Mouse (Mus musculus) megakaryocyte, embryonic 14.5 days (primary cell): ENCODE data around the gene Gm14137. TPM values are rescaled to one million over a fixed set of nuclear protein-coding genes. Genes with fewer than 3 reads are reported as not detected.

Source experiments
- H3K27me3 ChIP-seq: replicated peaks from 2 replicates; pipeline ENCODE3; 2012; ENCODE audit warnings: inconsistent platforms
- H3K36me3 ChIP-seq: replicated peaks from 2 replicates; pipeline ENCODE3; 2012; ENCODE audit warnings: low read length, inconsistent platforms, mixed read lengths
- H3K4me1 ChIP-seq: 2 replicates; pipeline ENCODE4 v1.6.1; 2012; ENCODE audit warnings: inconsistent platforms
- H3K4me3 ChIP-seq: replicated peaks from 2 replicates; pipeline ENCODE3; 2012; ENCODE audit warnings: moderate library complexity, mild to moderate bottlenecking, inconsistent platforms
- H3K9me3 ChIP-seq: 2 replicates; pipeline ENCODE4 v1.6.1; 2012; ENCODE audit warnings: inconsistent platforms
- FLI1 ChIP-seq: IDR thresholded peaks from 2 replicates; pipeline ENCODE4 v1.6.1; 2012; ENCODE audit warnings: low read length, inconsistent platforms, mixed read lengths
- GATA1 ChIP-seq: IDR thresholded peaks from 3 replicates; pipeline ENCODE4 v1.6.1; 2012; ENCODE audit warnings: mixed read lengths, low read length, inconsistent platforms, borderline replicate concordance
- polyA plus RNA-seq: library from polyadenylated mRNA; stranded (reverse); fragments of >175 nt; gene quantifications from 2 replicates; pipeline ENCODE4 v1.2.3, GENCODE M21; 2012; ENCODE audit warnings: low replicate concordance; ENCODE audit not compliant: insufficient read depth

Gene Gm14137
- polyA plus RNA-seq: not detected in 2 replicates

DNA sequence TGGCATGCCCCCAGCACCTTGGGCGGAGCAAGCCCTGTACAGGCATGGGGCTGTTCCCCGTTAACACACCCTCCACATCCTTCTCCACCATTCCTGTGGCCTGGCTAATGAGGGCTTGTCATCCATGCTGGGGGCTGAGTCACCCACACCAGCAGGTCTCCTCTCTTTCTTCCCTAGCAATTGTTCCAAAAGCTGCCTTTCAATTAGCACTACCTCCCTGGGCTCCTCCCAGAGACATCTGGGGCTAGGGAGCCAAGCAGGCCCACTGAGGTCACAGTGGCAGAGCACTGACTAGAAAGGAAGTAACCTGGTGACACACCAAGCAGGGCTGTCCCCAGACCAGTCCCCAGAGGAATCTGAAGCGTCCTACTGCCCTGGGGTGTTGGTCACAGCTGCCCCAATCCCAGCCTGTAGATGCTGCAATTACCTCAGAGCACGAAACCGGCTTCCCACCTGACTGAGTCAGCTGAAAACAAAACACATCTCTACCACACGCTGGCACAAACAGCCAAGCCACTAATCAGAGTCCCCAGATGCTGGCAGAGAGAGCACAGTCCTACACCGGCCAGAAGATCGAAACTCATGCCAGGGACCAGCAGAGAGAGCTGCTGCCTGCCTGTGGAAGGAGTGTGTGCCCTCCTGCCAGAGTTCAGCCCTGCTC, at the start of gene Gm14137:
TSS of gene Gm14137 (plus strand) at position 519 of the 661 bp plus-strand sequence.
- H3K4me3 ChIP-seq: no peak within 1 kb of the TSS
- H3K9me3 ChIP-seq: no peaks in the 10 kb centered on the region
- TF ChIP-seq GATA1 (no peak), FLI1 (no peak)
- H3K36me3 ChIP-seq: peaks cover 30% of the 10 kb centered on the region
- peaks cover 6% of the 10 kb centered on the region for H3K27me3 ChIP-seq
- peaks cover 76% of the 10 kb centered on the region for H3K4me1 ChIP-seq

DNA sequence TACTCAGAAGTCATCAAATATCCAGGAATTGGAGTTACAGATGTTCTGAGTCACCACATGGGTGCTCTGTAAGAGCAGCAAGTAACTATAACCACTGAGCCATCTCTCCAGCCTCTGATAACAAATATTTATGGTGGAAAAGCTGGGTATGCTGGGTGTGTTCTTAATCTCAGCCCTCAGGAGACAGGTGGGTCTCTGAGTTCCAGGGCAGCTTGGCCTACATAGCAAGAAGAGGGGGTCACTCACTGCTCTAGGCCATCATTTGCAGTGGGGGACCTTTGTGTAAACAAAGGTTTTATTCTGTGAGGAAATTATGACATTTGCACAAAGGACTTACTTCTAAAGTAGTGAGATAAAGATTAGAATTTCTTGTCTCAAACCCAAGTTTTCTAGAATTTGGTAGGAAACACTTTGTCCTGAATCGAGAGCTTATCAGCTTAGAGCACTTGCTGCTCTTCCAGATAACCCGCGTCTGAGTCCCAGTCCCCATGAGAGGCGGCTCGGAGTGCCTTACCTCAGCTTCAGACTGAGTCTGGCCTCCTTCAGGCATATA, 37.9 kb upstream of the Gm14137 start:
- Histone ChIP-seq H3K9me3 (no peaks in the 10 kb centered on the region), H3K4me3 (no peak overlapping the region), H3K36me3 (peaks cover 92% of the 10 kb centered on the region), H3K27me3 (no peaks in the 10 kb centered on the region), H3K4me1 (peaks cover 9% of the 10 kb centered on the region)
- TF ChIP-seq GATA1: no peak
- no peak for TF ChIP-seq FLI1

DNA sequence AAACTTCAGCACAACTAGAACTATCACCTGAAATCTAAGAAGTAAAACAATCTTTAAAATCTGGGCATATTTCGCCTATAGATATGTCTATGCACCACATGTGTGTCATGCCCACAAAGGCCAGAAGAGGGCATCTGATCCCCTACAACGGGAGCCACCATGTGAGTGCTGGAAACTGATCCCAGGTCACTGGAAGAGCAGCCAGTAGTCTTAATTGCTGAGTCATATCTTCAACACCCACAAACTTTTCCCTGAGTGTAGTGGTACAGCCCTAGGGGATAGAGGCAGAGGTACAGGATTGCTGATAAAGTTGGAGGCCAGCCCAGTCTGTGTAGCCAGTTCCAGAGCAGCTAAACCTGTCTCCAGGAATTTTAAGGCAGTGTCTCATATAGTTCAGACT, 29.1 kb upstream of the Gm14137 start:
- Histone ChIP-seq H3K36me3 (peaks cover 98% of the 10 kb centered on the region), H3K27me3 (no peaks in the 10 kb centered on the region), H3K9me3 (peaks cover 8% of the 10 kb centered on the region; the same call in 1 of the 2 replicates), H3K4me1 (peaks cover 6% of the 10 kb centered on the region; the same call in 1 of the 2 replicates), H3K4me3 (no peak overlapping the region)
- TF ChIP-seq FLI1: no peak
- no peak for TF ChIP-seq GATA1

DNA sequence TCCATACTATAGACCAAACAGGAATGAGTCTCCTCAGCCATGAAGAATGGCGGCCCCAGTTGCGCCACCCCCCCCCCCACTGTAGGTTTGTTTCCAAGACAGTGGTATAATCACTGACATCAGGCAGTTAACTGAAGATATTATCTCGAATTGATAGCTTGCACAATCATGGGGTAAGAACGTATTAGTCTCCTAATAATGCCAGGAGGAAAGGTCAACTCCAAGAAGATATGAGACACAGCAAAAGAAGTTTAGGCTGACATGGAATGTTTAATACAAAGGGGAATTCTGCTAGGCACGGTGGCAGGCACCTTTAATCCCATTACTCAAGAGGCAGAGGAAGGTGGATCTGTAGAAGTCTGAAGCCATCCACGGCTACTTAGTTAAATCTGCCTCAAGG, 27.9 kb upstream of the Gm14137 start:
- H3K4me1 ChIP-seq: peaks cover 6% of the 10 kb centered on the region; the same call in 1 of the 2 replicates

DNA sequence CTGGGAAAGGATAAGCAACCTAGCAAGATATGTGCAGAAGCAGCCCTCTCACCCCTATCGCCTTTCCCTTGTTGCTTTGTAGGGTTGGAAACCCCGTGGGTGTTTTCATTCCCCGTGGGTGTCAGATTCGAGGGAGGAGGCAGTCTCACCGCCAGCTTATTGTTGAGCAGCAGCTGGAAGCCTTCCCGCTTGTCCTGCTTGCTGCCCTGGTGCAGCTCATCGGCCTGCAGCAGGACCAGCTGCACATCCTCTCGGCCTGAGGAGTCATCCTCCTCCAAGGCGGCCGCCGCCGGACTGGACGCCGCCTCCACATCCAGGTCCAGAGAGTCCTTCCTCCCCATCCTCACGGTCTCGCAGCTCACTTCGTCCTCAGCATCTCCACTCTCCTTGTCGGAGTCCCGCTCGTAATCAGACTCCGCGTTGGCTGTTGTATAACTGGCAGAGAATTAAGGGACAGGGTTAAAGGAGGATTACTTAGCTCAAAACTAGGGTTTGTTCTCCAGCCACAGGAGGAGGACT, 27.1 kb upstream of the Gm14137 start:
- Histone ChIP-seq H3K9me3 (peaks cover 8% of the 10 kb centered on the region; the same call in 1 of the 2 replicates), H3K27me3 (no peaks in the 10 kb centered on the region), H3K4me3 (no peak overlapping the region), H3K36me3 (peaks cover 98% of the 10 kb centered on the region), H3K4me1 (peaks cover 8% of the 10 kb centered on the region)
- TF ChIP-seq FLI1 (no peak), GATA1 (no peak)

More for the DNA sequence above, 27.9 kb upstream of the Gm14137 start:
- no peak overlapping the region for H3K4me3 ChIP-seq
- TF ChIP-seq FLI1: no peak
- no peak for TF ChIP-seq GATA1
- H3K27me3 ChIP-seq: no peaks in the 10 kb centered on the region
- peaks cover 8% of the 10 kb centered on the region; the same call in 1 of the 2 replicates for H3K9me3 ChIP-seq
- H3K36me3 ChIP-seq: peaks cover 98% of the 10 kb centered on the region

DNA sequence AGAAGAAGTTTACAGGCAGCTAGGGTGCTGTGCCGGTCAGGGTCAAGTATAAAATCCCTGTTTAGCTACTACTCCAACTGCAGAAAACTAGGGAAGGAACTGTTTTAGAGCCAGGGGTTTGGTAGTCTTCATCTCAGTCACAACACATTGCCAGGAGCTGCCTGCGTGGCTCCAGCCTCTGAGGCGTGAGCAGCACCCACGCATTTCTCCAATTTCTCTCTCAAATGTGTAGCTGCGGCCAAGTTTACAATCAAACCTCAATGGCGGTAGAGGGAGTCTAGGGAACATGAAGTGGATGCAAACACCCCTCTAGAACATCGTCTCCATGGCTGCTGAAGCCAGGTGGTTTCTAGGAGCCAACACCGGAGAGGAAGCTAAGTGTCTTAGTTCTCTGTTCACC, 26.5 kb upstream of the Gm14137 start:
- H3K4me3 ChIP-seq: no peak overlapping the region
- no peaks in the 10 kb centered on the region for H3K27me3 ChIP-seq
- H3K4me1 ChIP-seq: peaks cover 13% of the 10 kb centered on the region
- no peak for TF ChIP-seq FLI1
- H3K36me3 ChIP-seq: peaks cover 98% of the 10 kb centered on the region
- H3K9me3 ChIP-seq: peaks cover 8% of the 10 kb centered on the region; the same call in 1 of the 2 replicates

DNA sequence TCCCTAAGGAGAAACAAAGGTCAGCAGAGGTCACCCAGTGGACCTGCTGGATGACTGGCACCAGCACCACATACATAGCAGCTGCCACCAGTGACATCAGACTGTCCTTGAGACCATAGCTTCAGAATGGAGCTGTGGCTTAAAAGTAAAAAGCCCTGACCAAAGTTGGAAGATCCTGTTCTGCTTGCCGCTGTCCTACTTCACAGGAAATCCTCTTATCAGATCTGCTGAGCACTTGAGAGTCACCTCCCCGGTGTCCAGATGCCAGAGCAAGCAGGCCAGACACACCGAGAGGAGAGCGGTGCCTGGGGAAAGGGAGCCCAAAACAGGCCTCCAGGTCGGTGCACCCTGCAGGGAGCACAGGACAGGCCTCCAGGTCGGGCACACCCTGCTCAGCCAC, 22.1 kb upstream of the Gm14137 start:
- Histone ChIP-seq H3K27me3 (no peaks in the 10 kb centered on the region), H3K4me3 (no peak overlapping the region), H3K4me1 (peaks cover 40% of the 10 kb centered on the region), H3K36me3 (peaks cover 75% of the 10 kb centered on the region), H3K9me3 (no peaks in the 10 kb centered on the region)
- no peak for TF ChIP-seq FLI1
- no peak for TF ChIP-seq GATA1

DNA sequence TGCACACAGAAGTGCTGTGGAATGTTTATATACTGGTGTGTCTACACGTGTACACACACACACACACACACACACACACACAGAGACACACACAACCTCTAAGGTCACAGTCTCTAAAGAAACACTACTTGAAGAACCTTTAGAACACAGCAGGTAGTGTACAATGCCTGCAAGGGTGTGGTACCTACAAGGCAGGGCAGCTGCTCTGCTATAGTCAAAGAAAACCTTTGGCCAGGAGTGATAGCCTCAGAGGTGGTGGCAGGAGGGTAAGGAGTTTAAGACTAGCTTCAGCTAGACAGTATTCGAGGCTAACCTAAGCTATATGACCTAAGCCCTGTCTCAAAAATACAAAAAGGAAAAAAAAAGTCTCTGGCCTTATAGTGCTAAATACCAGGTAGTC, 19.6 kb upstream of the Gm14137 start:
- Histone ChIP-seq H3K4me3 (peak overlapping the region; percentile 46), H3K9me3 (no peaks in the 10 kb centered on the region), H3K36me3 (peaks cover 50% of the 10 kb centered on the region), H3K4me1 (peaks cover 38% of the 10 kb centered on the region), H3K27me3 (no peaks in the 10 kb centered on the region)
- TF ChIP-seq GATA1 (no peak), FLI1 (no peak)

DNA sequence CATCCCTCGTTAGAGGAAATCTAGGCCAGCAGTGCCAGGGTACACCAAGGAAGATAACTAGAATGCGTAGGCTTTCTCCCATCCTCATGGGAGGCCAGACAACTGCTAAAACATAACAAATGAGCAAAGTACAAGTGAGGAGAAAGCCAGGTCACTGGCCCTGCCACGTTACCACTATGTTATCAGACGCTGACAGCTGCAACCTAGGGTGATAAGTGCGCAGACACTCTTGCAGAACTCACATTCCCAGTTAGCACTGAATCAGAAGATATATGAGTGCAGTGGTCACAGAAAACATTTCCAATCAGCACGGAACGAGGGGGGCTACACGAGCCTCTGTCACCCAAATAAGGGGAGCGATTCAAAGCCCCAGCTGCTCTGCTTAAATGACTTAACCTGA, 18.9 kb upstream of the Gm14137 start:
- Histone ChIP-seq H3K4me1 (peaks cover 43% of the 10 kb centered on the region), H3K36me3 (peaks cover 43% of the 10 kb centered on the region), H3K4me3 (peak overlapping the region; percentile 99), H3K27me3 (no peaks in the 10 kb centered on the region), H3K9me3 (no peaks in the 10 kb centered on the region)
- no peak for TF ChIP-seq FLI1
- TF ChIP-seq GATA1: no peak

DNA sequence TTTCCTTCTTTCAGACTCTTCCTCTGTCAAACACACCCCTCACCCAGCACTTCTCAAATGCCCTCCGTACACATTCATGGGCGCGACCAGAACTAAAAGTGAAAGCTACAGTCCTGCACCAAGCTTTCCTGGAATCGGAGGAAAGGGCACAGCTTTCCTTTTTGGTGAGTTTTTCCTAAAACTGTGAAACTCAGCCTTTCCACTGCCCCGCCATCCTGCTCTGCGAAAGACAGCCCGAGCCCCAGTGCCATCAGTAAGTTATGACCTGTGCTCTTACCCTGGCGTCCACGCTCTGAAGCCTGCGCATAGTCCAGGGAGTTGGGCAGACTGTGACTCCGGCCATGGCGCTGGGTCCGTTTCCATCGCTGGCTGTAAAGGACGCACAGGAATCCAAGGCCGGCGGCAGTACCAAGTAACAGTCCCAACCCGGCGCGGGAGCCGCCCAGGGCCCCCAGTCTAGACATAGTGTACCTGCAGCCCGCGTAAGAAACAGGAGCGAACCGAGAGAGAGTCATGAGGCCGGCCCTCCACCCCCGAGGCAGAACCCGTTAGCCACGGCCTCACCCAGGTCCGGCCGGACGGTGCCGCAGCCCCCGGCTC, 18.1 kb upstream of the Gm14137 start:
- no peak for TF ChIP-seq GATA1
- Histone ChIP-seq H3K4me1 (peaks cover 48% of the 10 kb centered on the region), H3K9me3 (no peaks in the 10 kb centered on the region)

More for the DNA sequence above, 18.1 kb upstream of the Gm14137 start:
- Histone ChIP-seq H3K36me3 (peaks cover 35% of the 10 kb centered on the region), H3K4me3 (peak overlapping the region; percentile 99), H3K27me3 (no peaks in the 10 kb centered on the region)
